ENCODE assay signal across 22 mouse cellular contexts in the genomic region with DNA sequence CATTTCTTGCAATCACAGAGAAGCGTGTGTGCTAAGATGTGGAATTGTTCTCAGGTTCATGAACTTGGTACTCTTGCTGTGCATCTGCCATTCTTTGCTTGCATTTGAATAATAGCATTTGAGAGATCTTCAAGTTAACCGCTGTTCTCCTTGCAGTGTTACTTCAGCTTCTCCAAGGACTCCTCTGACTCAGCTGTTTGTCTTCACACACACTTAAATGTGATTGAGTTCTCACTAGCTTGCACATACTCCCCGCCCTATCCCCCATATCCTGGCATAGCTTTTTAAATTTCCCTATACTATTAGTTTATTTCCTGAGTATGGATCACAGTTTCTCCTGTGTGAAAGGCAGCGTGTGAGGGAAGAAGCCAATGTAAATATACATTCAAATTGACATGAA. TPM values are rescaled to one million over a fixed set of nuclear protein-coding genes. Genes with fewer than 3 reads are reported as not detected.
DNase-seq lines count a peak whose midpoint lies in the region; ATAC-seq lines count a peak whose summit lies in the region.
"Had no signal": no experiment of that assay in that cellular context is flagged by ENCODE, and none has a peak within 500 bp of the region (broad histone marks: within the 10 kb centered on the region; RNA-seq: fewer than 3 reads in every experiment).

No protein-coding gene starts in this region.

- H3K4me3 ChIP-seq in heart, embryonic 12.5 days = no peak overlapping the region
- H3K4me3 ChIP-seq in liver, embryonic 16.5 days (ENCODE audit: low read depth, low read length) = no peak overlapping the region
- H3K4me3 ChIP-seq: lung, embryonic 15.5 days; myocyte had no signal

- no peaks in the 10 kb centered on the region for H3K36me3 ChIP-seq in heart, embryonic 12.5 days
- no peaks in the 10 kb centered on the region for H3K36me3 ChIP-seq in liver, embryonic 16.5 days (ENCODE audit: control insufficient read depth, insufficient read depth)
- H3K36me3 ChIP-seq: G1E; lung, embryonic 15.5 days had no signal

- H3K27me3 ChIP-seq in heart, embryonic 12.5 days (replicated peaks) = no peaks in the 10 kb centered on the region
- no peaks in the 10 kb centered on the region for H3K27me3 ChIP-seq in liver, embryonic 16.5 days (ENCODE audit: control insufficient read depth, insufficient read depth, low read depth, low read length)
- H3K27me3 ChIP-seq: lung, embryonic 15.5 days had no signal

- no peak overlapping the region for H3K9ac ChIP-seq in heart, embryonic 12.5 days
- H3K9ac ChIP-seq in liver, embryonic 16.5 days (ENCODE audit: low read depth, low read length) = peak overlapping the region; percentile 1
- H3K9ac ChIP-seq: hindbrain, embryonic 14.5 days; lung, embryonic 15.5 days had no signal

- H3K9me3 ChIP-seq in heart, embryonic 12.5 days (replicated peaks) = no peaks in the 10 kb centered on the region
- H3K9me3 ChIP-seq in liver, embryonic 16.5 days (replicated peaks; ENCODE audit: control insufficient read depth, low read length) = no peaks in the 10 kb centered on the region
- H3K9me3 ChIP-seq: G1E; lung, embryonic 15.5 days had no signal

- H3K4me2 ChIP-seq in heart, embryonic 12.5 days = no peak overlapping the region
- peak overlapping the region; percentile 82 for H3K4me2 ChIP-seq in liver, embryonic 16.5 days (ENCODE audit: low read depth, low read length)
- H3K4me2 ChIP-seq: hindbrain, embryonic 14.5 days; lung, embryonic 15.5 days had no signal

- no peak overlapping the region for H3K27ac ChIP-seq in heart, embryonic 12.5 days (ENCODE audit: poor library complexity, severe bottlenecking)
- peak overlapping the region; percentile 100 for H3K27ac ChIP-seq in liver, embryonic 16.5 days (ENCODE audit: low read length)
- H3K27ac ChIP-seq: hindbrain, embryonic 14.5 days; lung, embryonic 15.5 days had no signal

- H3K4me1 ChIP-seq in heart, embryonic 12.5 days (replicated peaks) = peaks cover 3% of the 10 kb centered on the region; the same call in 1 of the 2 replicates
- H3K4me1 ChIP-seq in liver, embryonic 16.5 days (ENCODE audit: control insufficient read depth, low read depth, low read length) = peaks cover 26% of the 10 kb centered on the region
- H3K4me1 ChIP-seq: lung, embryonic 15.5 days had no signal

- peak; percentile 69; the same call in 1 of the 2 replicates for ATAC-seq in heart, embryonic 12.5 days (ENCODE audit: insufficient number of reproducible peaks, low FRiP score)
- ATAC-seq in erythroid progenitor cell, adult 5-6 weeks (replicated peaks; ENCODE audit: low FRiP score, poor library complexity, severe bottlenecking) = peak; percentile 82
- peak; percentile 70 for ATAC-seq in liver, embryonic 16.5 days (ENCODE audit: low read depth)

- DNase-seq in heart, adult 8-10 months (ENCODE audit: low spot score) = no peak
- peak; percentile 6 for DNase-seq in brain, adult 2 months (ENCODE audit: low read depth, low spot score)
- no peak for DNase-seq in embryo, embryonic 11 days
- DNase-seq in thymus, postnatal 10 days (ENCODE audit: low spot score in 2 of 2) = no peak
- no peak for DNase-seq in right cerebral cortex, postnatal 10 days (ENCODE audit: low spot score in 2 of 2)
- DNase-seq: cerebellum, postnatal 10 days; gastrocnemius, postnatal 36 days; heart, postnatal 36 days; kidney, postnatal 4 days; layer of hippocampus, adult 9-11 months; lung, postnatal 4 days; midbrain, embryonic 14.5 days; right cerebral cortex, postnatal 14 days; thymus, adult 18-20 months had no signal

- 56% methylated on average over 4 of the region's 4 CpGs for WGBS in heart, embryonic 12.5 days
- 36% methylated on average over 4 of the region's 4 CpGs for WGBS in liver, embryonic 16.5 days (ENCODE audit: insufficient replicate concordance)

RNA-seq across cellular contexts. Expression of gene Mmrn1, which starts 10.1 kb away (rescaled TPM):
- 3.0 and 3.6 TPM in 2 replicates for polyA plus RNA-seq in heart, embryonic 12.5 days (2016; fragmentation: Nextera tagmentation; extraction: Ambion mirVana)
- total RNA-seq in heart, adult 8-10 months (2022) = 1 to 10 TPM; 5.9 to 6.8 (median 6.2) TPM
- total RNA-seq in erythroid progenitor cell, adult 5-6 weeks (2015; ENCODE audit: low replicate concordance) = 0.42 TPM in 1 of 2 replicates, not detected in the other
- total RNA-seq in erythroid progenitor cell, adult 5-6 weeks (2017; ENCODE audit: low replicate concordance) = 0.39 TPM in 1 of 2 replicates, not detected in the other
- 4.3 and 4.4 TPM in 2 replicates for polyA plus RNA-seq in liver, embryonic 16.5 days (2015; fragmentation: Nextera tagmentation; extraction: Ambion mirVana)
- total RNA-seq: left cerebral cortex, adult 8-10 months had no signal
- polyA plus RNA-seq: G1E, myocyte had no signal

Comparison
In these comparisons a context has a peak if more than half of its experiments do, and no peak if none do; other contexts are left out.
1. RNA of gene Mmrn1, which starts 10.1 kb away (total RNA-seq): 5.9 to 6.8 TPM in heart, adult 8-10 months; 0.39 to 0.42 TPM in erythroid progenitor cell, adult 5-6 weeks; every median in the first group is over 4 times any median in the second.
2. Peak in every context shown above with its lines, with median percentiles within 50 percentile points of each other: ATAC-seq.